Mouse (Mus musculus): Measurements from ENCODE around the gene Syne1. TPM values are rescaled to one million over a fixed set of nuclear protein-coding genes. Genes with fewer than 3 reads are reported as not detected.
A peak's percentile ranks its signal among the peaks of the same experiment; 100 is the strongest.

Gene Syne1
- polyA plus RNA-seq, 1 experiment from 2014 or later, result 7.5 TPM

GRCm38 (mm10) chr10:5227395-5228076, 323.7 kb downstream of the Syne1 start:
- Histone ChIP-seq H3K27me3 (no peaks in the 10 kb centered on the region), H3K36me3 (no peaks in the 10 kb centered on the region), H3K9me3 (no peaks in the 10 kb centered on the region), H3K9ac (replicated peaks) (no peak overlapping the region), H3K27ac (no peak overlapping the region), H3K4me1 (replicated peaks) (no peaks in the 10 kb centered on the region), H3K4me3 (replicated peaks) (no peak overlapping the region), H3K4me2 (replicated peaks) (no peak overlapping the region)
- WGBS, result 85% methylated on average over 20 of the region's 20 CpGs
- ATAC-seq, result no peak

- no peak overlapping the region for H3K4me3 ChIP-seq (replicated peaks)
- no peaks in the 10 kb centered on the region for H3K36me3 ChIP-seq
- no peak overlapping the region for H3K4me2 ChIP-seq (replicated peaks)
- H3K27ac ChIP-seq, result no peak overlapping the region
- WGBS, result 21% methylated on average over 1 of the region's 1 CpGs
- H3K4me1 ChIP-seq (replicated peaks), result no peaks in the 10 kb centered on the region
- H3K27me3 ChIP-seq, result no peaks in the 10 kb centered on the region
- H3K9me3 ChIP-seq, result no peaks in the 10 kb centered on the region
- no peak for ATAC-seq
- H3K9ac ChIP-seq (replicated peaks), result no peak overlapping the region
Measured at GRCm38 (mm10) chr10:5215943-5216342, 335.3 kb downstream of the Syne1 start.

DNA sequence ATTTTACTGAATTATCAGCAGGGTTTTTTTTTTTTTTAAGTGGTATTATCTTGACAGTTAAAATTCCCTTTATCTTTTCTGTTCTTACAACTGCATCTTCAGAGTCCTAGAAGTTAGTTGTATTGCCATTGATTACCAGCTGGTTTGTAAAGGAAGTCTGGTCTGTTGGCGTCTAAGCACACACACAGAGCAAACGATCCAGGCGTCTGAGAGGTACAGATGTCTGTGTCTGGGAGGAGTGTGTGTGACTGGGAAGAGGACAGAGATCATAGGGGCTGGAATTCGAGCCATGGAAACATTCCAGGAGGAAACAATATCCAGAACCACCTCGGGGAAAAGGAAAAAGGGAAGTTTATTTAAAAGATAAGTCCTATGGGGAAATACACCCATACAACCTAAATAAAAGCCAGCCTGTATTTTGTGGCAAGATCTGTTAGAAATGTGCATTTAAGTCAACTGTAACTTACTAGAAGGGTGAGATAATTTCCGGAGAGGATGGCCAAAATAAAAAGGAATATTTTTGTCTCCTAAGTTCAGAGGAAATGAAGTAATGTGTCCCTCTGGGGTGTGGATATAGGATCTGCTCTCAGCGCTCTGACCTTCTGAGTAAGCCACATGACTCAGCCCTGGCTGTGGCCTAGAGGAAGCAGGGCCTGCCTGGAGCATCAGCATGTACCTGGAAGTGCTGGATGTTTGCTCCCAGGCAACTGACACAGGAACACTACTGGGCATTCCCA, 343.2 kb downstream of the Syne1 start:
- H3K4me3 ChIP-seq (replicated peaks), result no peak overlapping the region

GRCm38 (mm10) chr10:5205977-5206376, 345.3 kb downstream of the Syne1 start:
- no peak overlapping the region for H3K9ac ChIP-seq (replicated peaks)
- H3K4me2 ChIP-seq (replicated peaks), result no peak overlapping the region
- ATAC-seq, result no peak
- H3K4me3 ChIP-seq (replicated peaks), result no peak overlapping the region
- H3K36me3 ChIP-seq, result no peaks in the 10 kb centered on the region
- no peak overlapping the region for H3K27ac ChIP-seq
- 92% methylated on average over 3 of the region's 3 CpGs for WGBS
- no peaks in the 10 kb centered on the region for H3K27me3 ChIP-seq
- H3K4me1 ChIP-seq (replicated peaks), result 0 out of 2 replicates have a peak, but pooled peaks cover 3% of the 10 kb centered on the region
- H3K9me3 ChIP-seq, result no peaks in the 10 kb centered on the region

More for the DNA sequence above, 343.2 kb downstream of the Syne1 start:
- no peaks in the 10 kb centered on the region for H3K9me3 ChIP-seq
- no peaks in the 10 kb centered on the region for H3K27me3 ChIP-seq
- 0 out of 2 replicates have a peak, but pooled peaks cover 3% of the 10 kb centered on the region for H3K4me1 ChIP-seq (replicated peaks)
- no peak overlapping the region for H3K9ac ChIP-seq (replicated peaks)
- no peak for ATAC-seq
- no peak overlapping the region for H3K4me2 ChIP-seq (replicated peaks)
- no peak overlapping the region for H3K27ac ChIP-seq
- H3K36me3 ChIP-seq, result no peaks in the 10 kb centered on the region
- 60% methylated on average over 7 of the region's 7 CpGs for WGBS

GRCm38 (mm10) chr10:5205570-5205969, 345.7 kb downstream of the Syne1 start:
- Histone ChIP-seq H3K4me3 (replicated peaks) (no peak overlapping the region), H3K4me2 (replicated peaks) (no peak overlapping the region), H3K9ac (replicated peaks) (no peak overlapping the region), H3K36me3 (no peaks in the 10 kb centered on the region), H3K27ac (no peak overlapping the region), H3K4me1 (replicated peaks) (0 out of 2 replicates have a peak, but pooled peaks cover 3% of the 10 kb centered on the region), H3K27me3 (no peaks in the 10 kb centered on the region), H3K9me3 (no peaks in the 10 kb centered on the region)
- ATAC-seq, result no peak
- WGBS, result 89% methylated on average over 5 of the region's 5 CpGs

GRCm38 (mm10) chr10:5203837-5204236, 347.4 kb downstream of the Syne1 start:
- ATAC-seq, result peak; percentile 90
- Histone ChIP-seq H3K9ac (replicated peaks) (no peak overlapping the region), H3K9me3 (no peaks in the 10 kb centered on the region), H3K36me3 (no peaks in the 10 kb centered on the region), H3K4me3 (replicated peaks) (no peak overlapping the region), H3K4me2 (replicated peaks) (no peak overlapping the region), H3K27me3 (no peaks in the 10 kb centered on the region), H3K4me1 (replicated peaks) (0 out of 2 replicates have a peak, but pooled peaks cover 3% of the 10 kb centered on the region), H3K27ac (no peak overlapping the region)
- WGBS, result 64% methylated on average over 10 of the region's 10 CpGs

DNA sequence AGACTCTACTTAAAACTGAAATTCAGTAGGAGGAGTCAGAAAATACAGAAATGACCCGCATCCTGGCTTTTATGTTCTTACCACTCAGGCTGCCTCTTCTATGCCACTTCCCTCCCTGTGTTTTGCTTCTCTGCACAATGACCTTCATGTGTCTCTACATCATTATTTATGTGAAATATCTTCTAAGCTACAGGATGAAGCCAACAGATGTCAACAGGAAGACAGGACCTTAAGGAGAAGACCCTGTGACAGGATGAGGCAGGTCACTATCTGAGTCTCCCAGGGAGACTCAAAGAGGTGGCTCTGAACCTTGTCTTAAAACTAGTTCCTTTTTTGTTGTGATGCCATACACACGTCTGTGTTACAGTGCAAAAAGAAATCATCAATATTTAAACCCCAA, 353.9 kb downstream of the Syne1 start:
- no peaks in the 10 kb centered on the region for H3K27me3 ChIP-seq
- no peaks in the 10 kb centered on the region for H3K9me3 ChIP-seq
- H3K4me2 ChIP-seq (replicated peaks), result no peak overlapping the region
- no peak for ATAC-seq
- peaks cover 9% of the 10 kb centered on the region; the same call in 1 of the 2 replicates for H3K4me1 ChIP-seq (replicated peaks)
- no peak overlapping the region for H3K27ac ChIP-seq
- 87% methylated on average over 2 of the region's 2 CpGs for WGBS
- H3K9ac ChIP-seq (replicated peaks), result no peak overlapping the region
- H3K4me3 ChIP-seq (replicated peaks), result no peak overlapping the region
- H3K36me3 ChIP-seq, result no peaks in the 10 kb centered on the region

DNA sequence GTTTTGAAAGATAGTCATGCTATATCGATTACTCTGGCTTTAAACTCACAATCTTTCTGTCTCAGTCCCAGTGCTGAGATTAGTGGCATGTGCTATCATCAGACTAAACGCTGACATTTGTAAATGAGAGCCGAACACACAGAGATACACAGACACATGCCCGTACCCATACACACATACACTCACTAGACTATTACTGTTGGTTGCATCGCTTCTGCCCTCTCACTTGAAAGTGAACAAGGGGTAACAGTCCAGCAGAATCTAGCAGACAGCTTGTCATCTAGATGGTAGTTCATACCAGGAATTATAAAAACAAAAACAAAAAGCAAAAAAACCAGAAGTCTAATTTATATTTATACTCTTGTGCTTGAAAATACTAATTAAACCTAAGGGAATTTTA, 355.0 kb downstream of the Syne1 start:
- Histone ChIP-seq H3K4me2 (replicated peaks) (no peak overlapping the region), H3K9me3 (no peaks in the 10 kb centered on the region), H3K4me1 (replicated peaks) (peaks cover 9% of the 10 kb centered on the region; the same call in 1 of the 2 replicates), H3K4me3 (replicated peaks) (no peak overlapping the region), H3K27me3 (no peaks in the 10 kb centered on the region), H3K27ac (no peak overlapping the region), H3K9ac (replicated peaks) (no peak overlapping the region), H3K36me3 (no peaks in the 10 kb centered on the region)
- 94% methylated on average over 5 of the region's 5 CpGs for WGBS
- no peak for ATAC-seq

GRCm38 (mm10) chr10:5195288-5195687, 356.0 kb downstream of the Syne1 start:
- no peak overlapping the region for H3K9ac ChIP-seq (replicated peaks)
- H3K27me3 ChIP-seq, result no peaks in the 10 kb centered on the region
- no peaks in the 10 kb centered on the region for H3K9me3 ChIP-seq
- peak overlapping the region; percentile 47; the same call in 1 of the 2 replicates for H3K4me3 ChIP-seq (replicated peaks)
- H3K36me3 ChIP-seq, result no peaks in the 10 kb centered on the region
- H3K4me1 ChIP-seq (replicated peaks), result peaks cover 9% of the 10 kb centered on the region; the same call in 1 of the 2 replicates
- peak overlapping the region; percentile 62 for H3K4me2 ChIP-seq (replicated peaks)
- no peak for ATAC-seq
- WGBS, result 77% methylated on average over 5 of the region's 5 CpGs
- peak overlapping the region; percentile 83; the same call in 1 of the 2 replicates for H3K27ac ChIP-seq

DNA sequence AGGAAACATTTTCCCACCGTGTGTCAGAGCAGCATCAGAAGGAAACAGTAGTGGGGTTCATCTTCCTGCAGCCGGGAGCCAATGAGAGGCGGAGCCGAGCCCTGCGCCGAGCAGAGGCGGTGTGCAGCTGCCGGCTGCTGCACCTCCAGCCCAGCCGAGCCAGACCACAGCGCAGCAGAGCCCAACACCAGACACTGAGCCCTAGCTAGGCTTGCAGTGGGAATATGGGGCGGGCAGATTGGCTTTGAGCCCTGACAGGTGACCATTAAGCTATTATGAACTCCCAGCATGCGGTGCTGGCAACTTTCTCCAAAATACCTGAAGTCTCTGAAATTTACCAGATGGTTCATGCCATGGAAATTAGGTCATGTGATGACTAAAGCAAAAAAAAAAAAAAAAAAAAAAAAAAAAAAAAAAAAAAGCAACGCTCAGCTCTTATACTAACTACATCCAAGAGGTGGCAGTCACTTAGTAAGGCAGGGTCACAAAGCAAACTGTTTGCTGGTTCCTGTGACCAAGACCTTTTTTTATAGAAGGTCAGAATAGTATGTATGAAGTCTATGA, 356.5 kb downstream of the Syne1 start:
- ATAC-seq, result peak; percentile 100
- Histone ChIP-seq H3K4me2 (replicated peaks) (peak overlapping the region; percentile 62), H3K27ac (peak overlapping the region; percentile 83), H3K9ac (replicated peaks) (peak overlapping the region; percentile 66), H3K36me3 (no peaks in the 10 kb centered on the region), H3K9me3 (no peaks in the 10 kb centered on the region), H3K27me3 (no peaks in the 10 kb centered on the region), H3K4me3 (replicated peaks) (peak overlapping the region; percentile 47), H3K4me1 (replicated peaks) (peaks cover 9% of the 10 kb centered on the region; the same call in 1 of the 2 replicates)
- WGBS, result under 1% methylated on average over 13 of the region's 13 CpGs

DNA sequence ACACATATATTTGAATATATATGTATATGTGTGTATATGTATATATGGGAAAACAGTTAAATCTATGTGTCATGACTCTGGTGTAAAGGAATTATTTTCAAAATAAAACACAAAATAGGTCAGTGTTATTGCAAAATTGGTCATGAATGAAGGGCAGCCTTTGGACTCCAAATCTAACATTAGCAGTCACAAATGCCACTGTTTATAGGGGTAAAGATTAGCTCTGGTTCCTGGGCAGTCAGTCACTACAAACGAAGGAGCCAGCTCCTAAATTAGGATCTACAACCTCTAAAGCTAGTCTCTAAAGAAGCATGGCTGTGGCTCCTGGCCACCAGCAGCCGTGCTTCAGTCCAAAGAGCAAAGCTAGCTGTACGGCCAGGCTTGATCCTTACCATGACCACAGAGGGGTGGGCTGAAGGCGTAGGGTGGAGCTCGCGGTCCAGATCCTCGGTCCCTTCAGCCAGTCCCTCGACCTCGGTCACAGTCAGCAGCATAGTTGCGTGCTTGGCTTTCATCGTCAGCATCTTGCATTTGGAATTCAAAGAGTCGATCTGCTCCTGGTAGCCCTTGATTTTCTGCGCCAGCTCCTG, 357.1 kb downstream of the Syne1 start:
- H3K27me3 ChIP-seq, result no peaks in the 10 kb centered on the region
- no peaks in the 10 kb centered on the region for H3K36me3 ChIP-seq
- H3K4me3 ChIP-seq (replicated peaks), result peak overlapping the region; percentile 47
- no peaks in the 10 kb centered on the region for H3K9me3 ChIP-seq
- peak; percentile 92 for ATAC-seq
- peak overlapping the region; percentile 62 for H3K4me2 ChIP-seq (replicated peaks)
- peaks cover 9% of the 10 kb centered on the region; the same call in 1 of the 2 replicates for H3K4me1 ChIP-seq (replicated peaks)
- peak overlapping the region; percentile 66 for H3K9ac ChIP-seq (replicated peaks)
- H3K27ac ChIP-seq, result peak overlapping the region; percentile 83
- WGBS, result under 1% methylated on average over 13 of the region's 13 CpGs
